Mouse (Mus musculus) forebrain, embryonic 15.5 days (tissue): ENCODE measurements at regions not wholly inside any gene's neighbourhood (a gene's known extent, or its start where the extent isn't known, plus 50 kb on each side); places are given as distances from the start of the nearest gene placed in this dataset.

Experiments
- ATAC-seq: fragments of 200-750 bp; cut with Nextera tagmentation; replicated peaks from 2 replicates; pipeline ENCODE4 v1.8.0; 2017; ENCODE audit warnings: mild to moderate bottlenecking, moderate TSS enrichment, moderate library complexity
- H3K27ac ChIP-seq: fragments of 300-500 bp; sonication (generic); replicated peaks from 2 replicates; pipeline ENCODE4 v1.5.1; 2015; ENCODE audit warnings: mild to moderate bottlenecking, inconsistent platforms
- H3K27me3 ChIP-seq: fragments of 300-500 bp; sonication (generic); 2 replicates; pipeline ENCODE4 v1.6.1; 2015; ENCODE audit warnings: inconsistent platforms
- H3K36me3 ChIP-seq: fragments of 300-500 bp; sonication (generic); 2 replicates; pipeline ENCODE4 v1.6.1; 2015; ENCODE audit warnings: mild to moderate bottlenecking, inconsistent platforms
- H3K4me1 ChIP-seq: fragments of 300-500 bp; sonication (generic); 2 replicates; pipeline ENCODE4 v1.6.1; 2015; ENCODE audit warnings: inconsistent platforms
- H3K4me2 ChIP-seq: fragments of 300-500 bp; sonication (generic); replicated peaks from 2 replicates; pipeline ENCODE4 v1.6.1; 2015; ENCODE audit warnings: mild to moderate bottlenecking, inconsistent platforms
- H3K4me3 ChIP-seq: fragments of 300-500 bp; sonication (generic); 2 replicates; pipeline ENCODE4 v1.5.1; 2015; ENCODE audit warnings: mild to moderate bottlenecking, inconsistent platforms
- H3K9ac ChIP-seq: fragments of 300-500 bp; sonication (generic); replicated peaks from 2 replicates; pipeline ENCODE4 v1.6.1; 2015; ENCODE audit warnings: mild to moderate bottlenecking, inconsistent platforms
- H3K9me3 ChIP-seq: fragments of 300-500 bp; sonication (generic); 2 replicates; pipeline ENCODE4 v1.6.1; 2016; ENCODE audit warnings: inconsistent platforms
- WGBS: fragments of 180-500 bp; shearing (Covaris S2); methylation state at CpG from one replicate; pipeline ENCODE4 v1.1.7; 2015; ENCODE audit warnings: mixed read lengths; 5-methylcytosine and 5-hydroxymethylcytosine counted together

DNA sequence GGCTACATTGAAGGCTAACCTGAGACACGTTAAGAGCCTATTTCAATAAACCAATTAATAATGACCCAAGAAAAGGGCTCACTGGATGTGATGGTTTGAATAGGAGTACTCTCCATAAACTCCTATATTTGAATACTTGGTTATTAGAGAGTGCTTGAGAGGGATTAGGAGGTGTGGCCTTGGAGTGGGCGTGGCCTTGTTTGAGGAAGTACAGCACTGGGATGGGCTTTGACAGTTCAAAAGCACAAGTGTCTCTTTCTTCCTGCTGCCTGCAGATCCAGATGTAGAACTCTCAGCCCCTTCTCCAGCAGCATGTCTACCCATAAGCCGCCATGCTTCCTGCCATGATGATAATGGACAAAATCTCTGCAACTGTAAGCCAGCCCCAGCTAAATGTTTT lies 89.7 kb upstream of the Wnt4 start:
- Histone ChIP-seq H3K4me3 (no peak overlapping the region), H3K36me3 (no peaks in the 10 kb centered on the region), H3K4me2 (no peak overlapping the region), H3K27ac (no peak overlapping the region), H3K27me3 (no peaks in the 10 kb centered on the region), H3K4me1 (no peaks in the 10 kb centered on the region), H3K9ac (no peak overlapping the region), H3K9me3 (no peaks in the 10 kb centered on the region)
- ATAC-seq, result no peak
- WGBS, result 70% methylated on average over 3 of the region's 3 CpGs

DNA sequence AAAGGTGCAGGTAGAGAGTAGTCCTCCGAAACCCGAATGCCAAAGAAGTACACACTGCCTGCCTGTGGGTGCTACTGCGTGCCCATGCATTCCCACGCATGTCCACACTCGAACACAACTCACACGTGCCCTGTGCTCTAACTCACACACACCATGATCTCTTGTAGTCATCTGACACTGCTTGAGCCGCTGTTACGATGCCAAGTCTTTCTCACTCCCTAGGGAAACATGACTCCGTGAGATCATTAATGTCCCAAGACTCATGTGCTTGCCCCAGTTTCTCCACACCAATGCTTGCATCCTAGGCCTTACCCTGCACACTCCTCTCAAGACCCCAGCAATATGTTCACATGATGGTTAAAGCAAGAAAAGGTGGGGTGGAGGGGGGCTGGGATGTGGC lies 90.2 kb upstream of the Wnt4 start:
- Histone ChIP-seq H3K36me3 (no peaks in the 10 kb centered on the region), H3K9ac (no peak overlapping the region), H3K4me1 (no peaks in the 10 kb centered on the region), H3K27me3 (no peaks in the 10 kb centered on the region), H3K9me3 (no peaks in the 10 kb centered on the region), H3K27ac (no peak overlapping the region), H3K4me2 (no peak overlapping the region), H3K4me3 (no peak overlapping the region)
- ATAC-seq, result no peak
- WGBS, result 90% methylated on average over 9 of the region's 9 CpGs

DNA sequence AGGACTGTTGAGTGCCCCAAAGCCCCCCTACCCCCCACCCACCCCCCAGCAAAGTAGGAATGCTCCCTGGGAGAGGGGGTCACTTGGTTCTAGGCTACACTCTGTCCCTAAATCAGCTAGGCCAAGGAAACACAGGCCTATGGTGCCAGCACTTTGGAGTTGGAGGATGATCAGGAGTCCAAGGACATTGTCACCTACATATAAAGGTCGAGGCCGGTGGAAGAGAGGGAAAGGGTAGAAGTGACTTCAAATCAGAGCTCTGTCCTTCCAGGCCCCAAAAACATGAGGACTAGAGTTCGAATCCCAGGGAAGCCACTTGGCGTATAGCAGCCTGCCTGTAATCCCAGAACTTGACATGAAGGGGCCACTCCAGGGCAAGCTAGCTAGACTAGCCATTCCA lies 92.3 kb upstream of the Wnt4 start:
- WGBS, result 81% methylated on average over 4 of the region's 4 CpGs
- ATAC-seq, result no peak

DNA sequence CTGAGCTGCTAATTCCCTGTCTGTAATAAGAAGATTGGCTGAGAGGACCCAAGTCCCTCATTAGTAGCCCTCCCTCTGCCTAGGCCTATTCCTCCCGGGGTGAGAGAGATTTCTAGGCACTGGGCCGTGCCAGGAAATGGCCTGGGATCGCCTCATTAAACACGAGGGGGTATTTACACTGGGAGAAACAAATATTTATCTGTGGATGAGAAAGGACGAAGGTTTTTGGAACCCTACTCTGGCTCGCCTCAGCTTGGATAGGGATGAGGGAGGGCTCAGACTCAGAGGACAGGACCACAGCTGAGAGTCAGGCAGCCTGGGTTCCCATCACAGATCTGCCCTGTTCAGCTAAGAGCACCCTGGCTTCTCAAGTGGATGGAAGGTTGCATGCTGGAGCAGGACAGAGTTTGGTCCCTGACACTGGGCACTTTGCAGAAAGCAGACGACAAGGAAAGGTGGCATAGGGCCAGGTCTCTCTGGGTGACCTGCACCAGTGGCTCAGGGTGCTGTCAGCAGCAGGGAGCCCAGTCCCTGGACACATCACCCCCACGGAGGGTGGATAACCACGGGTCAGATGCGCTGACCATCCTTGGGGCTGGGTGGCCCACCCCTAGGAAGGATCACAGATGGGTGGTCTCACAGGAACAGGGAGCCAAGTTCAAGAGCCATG lies 94.0 kb upstream of the Wnt4 start:
- no peak overlapping the region for H3K4me3 ChIP-seq
- 59% methylated on average over 10 of the region's 10 CpGs for WGBS
- no peak for ATAC-seq
- H3K27me3 ChIP-seq, result no peaks in the 10 kb centered on the region
- H3K27ac ChIP-seq, result no peak overlapping the region
- no peak overlapping the region for H3K4me2 ChIP-seq
- no peak overlapping the region for H3K9ac ChIP-seq
- no peaks in the 10 kb centered on the region for H3K36me3 ChIP-seq
- no peaks in the 10 kb centered on the region for H3K4me1 ChIP-seq
- no peaks in the 10 kb centered on the region for H3K9me3 ChIP-seq

More for the DNA sequence above, 92.3 kb upstream of the Wnt4 start:
- no peaks in the 10 kb centered on the region for H3K9me3 ChIP-seq
- no peak overlapping the region for H3K9ac ChIP-seq
- no peak overlapping the region for H3K27ac ChIP-seq
- no peaks in the 10 kb centered on the region for H3K36me3 ChIP-seq
- no peak overlapping the region for H3K4me2 ChIP-seq
- H3K27me3 ChIP-seq, result no peaks in the 10 kb centered on the region
- no peak overlapping the region for H3K4me3 ChIP-seq
- no peaks in the 10 kb centered on the region for H3K4me1 ChIP-seq

DNA sequence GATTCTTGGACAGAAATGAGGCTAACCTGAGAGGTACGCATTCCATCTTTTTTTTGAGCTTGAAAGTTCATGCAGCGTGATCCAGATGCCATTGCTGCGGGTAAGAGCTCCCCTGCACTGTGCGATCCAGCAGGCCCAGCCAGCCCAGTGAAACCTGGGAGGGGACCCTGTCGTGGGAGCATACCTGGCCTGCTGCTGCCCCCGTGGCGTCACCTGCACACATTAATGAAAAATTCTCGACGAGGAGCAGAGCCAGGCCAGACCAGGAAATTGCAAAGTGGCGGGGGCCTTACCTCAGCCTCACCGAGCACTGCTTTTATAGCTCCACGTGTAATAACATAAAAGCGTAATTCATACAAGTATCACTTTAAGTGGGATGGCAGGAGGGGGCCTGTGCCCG lies 94.7 kb upstream of the Wnt4 start:
- H3K4me3 ChIP-seq, result no peak overlapping the region
- no peaks in the 10 kb centered on the region for H3K9me3 ChIP-seq
- H3K4me1 ChIP-seq, result no peaks in the 10 kb centered on the region
- 85% methylated on average over 14 of the region's 14 CpGs for WGBS
- no peak overlapping the region for H3K27ac ChIP-seq
- no peaks in the 10 kb centered on the region for H3K27me3 ChIP-seq
- H3K4me2 ChIP-seq, result no peak overlapping the region
- no peak for ATAC-seq
- no peak overlapping the region for H3K9ac ChIP-seq
- H3K36me3 ChIP-seq, result no peaks in the 10 kb centered on the region

DNA sequence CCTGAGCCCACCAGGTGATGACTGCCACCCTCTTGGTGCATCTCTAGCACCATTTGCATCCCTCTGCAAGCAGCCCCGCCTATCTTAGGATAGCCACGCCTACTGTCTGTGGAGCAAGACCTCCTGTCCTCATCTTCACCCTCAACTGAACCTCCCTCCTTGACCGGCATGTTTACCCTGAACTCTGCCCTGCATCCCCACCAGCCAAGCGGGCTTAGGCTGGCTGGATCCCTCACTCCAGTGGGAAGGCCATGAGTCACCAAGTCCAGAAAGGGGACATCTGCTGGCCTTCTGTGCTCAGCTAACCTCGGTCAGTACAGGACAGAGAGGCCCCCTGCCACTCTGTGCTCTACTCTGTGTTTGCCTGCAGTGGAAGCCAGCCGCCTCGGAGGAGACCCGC lies 96.0 kb upstream of the Wnt4 start:
- WGBS, result 71% methylated on average over 8 of the region's 8 CpGs
- Histone ChIP-seq H3K27me3 (no peaks in the 10 kb centered on the region), H3K36me3 (no peaks in the 10 kb centered on the region), H3K4me3 (no peak overlapping the region), H3K27ac (no peak overlapping the region), H3K4me2 (no peak overlapping the region), H3K9ac (no peak overlapping the region), H3K9me3 (no peaks in the 10 kb centered on the region), H3K4me1 (no peaks in the 10 kb centered on the region)
- no peak for ATAC-seq

DNA sequence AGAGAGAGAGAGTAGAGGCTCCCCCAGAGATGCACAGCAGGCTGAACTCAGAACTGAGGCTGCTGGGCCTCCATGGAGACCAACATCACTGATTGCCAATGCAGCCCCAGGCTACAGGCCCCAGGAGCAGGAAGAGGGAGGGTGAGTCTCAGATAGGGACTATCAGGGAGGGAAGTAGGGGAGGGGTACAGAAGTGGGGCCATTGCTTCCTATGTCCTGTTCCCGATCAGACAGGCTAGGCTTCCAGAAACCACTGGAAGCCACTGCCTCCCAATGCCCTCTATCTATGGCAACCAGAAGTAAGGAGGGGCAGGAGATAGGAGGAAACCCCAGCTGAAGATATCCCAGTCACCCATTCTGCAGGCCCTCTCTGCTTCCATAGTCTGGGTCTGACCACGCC lies 97.2 kb upstream of the Wnt4 start:
- no peaks in the 10 kb centered on the region for H3K4me1 ChIP-seq
- no peaks in the 10 kb centered on the region for H3K27me3 ChIP-seq
- no peak overlapping the region for H3K4me2 ChIP-seq
- H3K36me3 ChIP-seq, result no peaks in the 10 kb centered on the region
- no peak for ATAC-seq
- 82% methylated on average over 2 of the region's 2 CpGs for WGBS
- H3K9ac ChIP-seq, result no peak overlapping the region
- no peaks in the 10 kb centered on the region for H3K9me3 ChIP-seq
- no peak overlapping the region for H3K27ac ChIP-seq
- H3K4me3 ChIP-seq, result no peak overlapping the region

DNA sequence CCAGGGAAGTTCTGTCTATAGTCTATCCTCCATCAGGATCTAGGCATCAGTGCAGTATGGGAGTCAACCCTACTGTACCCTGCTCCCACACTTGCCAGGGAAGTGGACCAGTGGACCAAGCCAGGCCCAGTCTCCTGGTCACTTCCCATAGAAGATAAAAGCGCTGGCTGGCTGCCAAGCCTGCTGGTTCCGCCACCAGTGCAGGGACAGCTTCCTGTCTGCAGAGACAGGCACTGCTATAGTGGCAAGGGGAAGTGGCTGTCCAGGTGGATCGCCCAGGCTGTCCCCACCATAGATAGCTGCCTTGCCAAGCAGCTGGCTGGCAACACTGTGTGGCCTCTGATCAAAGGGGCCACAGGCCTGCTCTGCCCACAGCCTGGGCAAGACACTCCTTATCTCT lies 98.5 kb upstream of the Wnt4 start:
- no peaks in the 10 kb centered on the region for H3K9me3 ChIP-seq
- H3K27ac ChIP-seq, result no peak overlapping the region
- H3K4me1 ChIP-seq, result no peaks in the 10 kb centered on the region
- no peak overlapping the region for H3K4me2 ChIP-seq
- no peak overlapping the region for H3K9ac ChIP-seq
- 60% methylated on average over 3 of the region's 3 CpGs for WGBS
- no peaks in the 10 kb centered on the region for H3K36me3 ChIP-seq
- H3K27me3 ChIP-seq, result no peaks in the 10 kb centered on the region
- ATAC-seq, result no peak
- H3K4me3 ChIP-seq, result no peak overlapping the region

DNA sequence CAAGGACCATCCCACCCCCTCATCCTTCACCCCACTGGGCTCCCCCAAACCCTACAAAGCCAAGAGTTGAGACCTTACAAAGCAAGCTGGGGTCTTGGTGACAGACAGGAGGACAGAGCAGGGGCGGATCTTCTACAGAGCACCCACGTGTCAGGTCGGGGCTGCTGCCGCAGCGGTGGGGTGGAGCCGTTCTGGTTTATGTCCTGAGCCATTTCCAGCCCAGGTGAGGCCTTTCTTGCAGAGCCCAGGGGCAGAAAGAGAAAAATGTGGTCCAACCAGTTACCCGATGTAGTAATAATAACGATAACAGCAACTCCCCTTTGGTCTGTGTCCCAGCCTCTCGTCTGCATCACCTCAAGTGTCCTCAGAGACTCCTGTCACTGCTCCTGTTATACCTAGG lies 112.4 kb upstream of the Wnt4 start:
- Histone ChIP-seq H3K4me3 (peak overlapping the region; percentile 24; the same call in 1 of the 2 replicates), H3K36me3 (no peaks in the 10 kb centered on the region), H3K9ac (no peak overlapping the region), H3K9me3 (no peaks in the 10 kb centered on the region), H3K27ac (no peak overlapping the region), H3K4me1 (peaks cover 10% of the 10 kb centered on the region), H3K4me2 (peak overlapping the region; percentile 27), H3K27me3 (peaks cover 8% of the 10 kb centered on the region)
- ATAC-seq, result peak; percentile 26; the same call in 1 of the 2 replicates
- WGBS, result 56% methylated on average over 9 of the region's 9 CpGs

DNA sequence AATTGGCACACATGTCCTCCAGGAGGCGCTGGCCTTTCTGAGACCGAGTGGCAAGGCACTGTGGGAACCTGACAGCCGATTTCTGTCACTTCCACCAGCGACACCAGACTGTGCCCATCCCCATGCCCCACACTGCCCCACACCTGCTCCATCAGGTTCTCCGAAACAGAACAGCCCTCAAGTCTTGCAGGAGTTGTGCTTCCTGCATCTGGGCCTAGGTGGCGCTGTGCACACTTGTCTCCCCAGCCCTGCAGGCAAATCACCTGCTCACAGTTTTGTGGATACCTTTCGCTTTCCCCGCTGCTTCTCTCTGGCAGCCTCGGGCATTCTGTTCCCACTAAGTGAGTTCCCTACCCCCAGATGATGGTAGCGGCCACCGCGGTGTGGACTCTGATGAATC lies 112.9 kb upstream of the Wnt4 start:
- H3K27me3 ChIP-seq, result peaks cover 8% of the 10 kb centered on the region
- H3K36me3 ChIP-seq, result no peaks in the 10 kb centered on the region
- H3K4me1 ChIP-seq, result peaks cover 10% of the 10 kb centered on the region
- H3K4me2 ChIP-seq, result peak overlapping the region; percentile 27
- no peak overlapping the region for H3K9ac ChIP-seq
- H3K9me3 ChIP-seq, result no peaks in the 10 kb centered on the region
- no peak overlapping the region for H3K27ac ChIP-seq
- H3K4me3 ChIP-seq, result peak overlapping the region; percentile 24
- WGBS, result 3% methylated on average over 12 of the region's 12 CpGs
- peak; percentile 67; the same call in 1 of the 2 replicates for ATAC-seq

DNA sequence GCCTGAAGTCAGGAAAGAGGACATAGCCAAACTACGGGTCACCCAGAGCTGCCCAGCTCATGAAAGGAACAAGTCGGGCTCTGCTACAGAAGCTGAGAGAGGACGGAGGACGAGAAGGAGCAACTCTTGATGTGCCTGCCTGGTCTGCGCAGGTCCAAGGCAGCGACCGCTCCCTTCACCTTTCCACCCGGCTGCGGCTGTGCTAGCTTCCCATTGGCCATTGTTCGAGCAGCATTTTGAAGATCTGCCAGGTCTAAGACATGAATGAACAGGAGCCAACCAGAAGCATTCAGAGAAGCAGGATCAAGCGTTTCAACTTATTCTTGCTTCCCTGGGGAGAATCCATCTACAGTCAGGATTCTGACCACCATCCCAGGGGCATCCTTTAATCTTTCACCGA lies 113.3 kb upstream of the Wnt4 start:
- no peaks in the 10 kb centered on the region for H3K9me3 ChIP-seq
- peaks cover 10% of the 10 kb centered on the region for H3K4me1 ChIP-seq
- H3K27ac ChIP-seq, result no peak overlapping the region
- H3K4me3 ChIP-seq, result no peak overlapping the region
- no peak for ATAC-seq
- no peaks in the 10 kb centered on the region for H3K36me3 ChIP-seq
- no peak overlapping the region for H3K4me2 ChIP-seq
- WGBS, result 56% methylated on average over 12 of the region's 12 CpGs
- H3K9ac ChIP-seq, result no peak overlapping the region
- peaks cover 8% of the 10 kb centered on the region for H3K27me3 ChIP-seq

DNA sequence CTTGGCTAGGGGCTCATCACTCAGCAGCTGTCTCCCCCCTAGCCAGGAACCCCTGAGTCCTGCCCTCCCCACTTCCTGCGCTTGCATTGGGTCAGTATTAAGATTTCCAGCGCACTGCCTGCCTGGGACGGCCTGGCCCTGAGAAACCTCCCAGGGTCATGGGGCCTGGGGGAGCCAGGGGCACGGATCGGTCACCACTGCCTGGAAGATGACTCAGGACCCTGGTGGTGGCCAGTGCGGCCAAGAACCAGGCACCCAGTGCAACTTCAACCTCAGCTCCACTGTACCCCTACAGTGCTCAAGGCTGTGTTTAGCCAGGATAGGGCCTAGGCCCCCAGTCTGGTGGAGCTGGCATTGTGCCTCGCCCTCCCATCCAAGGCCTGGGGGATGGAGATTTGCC lies 111.9 kb upstream of the Zbtb40 start:
- H3K36me3 ChIP-seq, result no peaks in the 10 kb centered on the region
- H3K4me3 ChIP-seq, result no peak overlapping the region
- 87% methylated on average over 7 of the region's 7 CpGs for WGBS
- no peak overlapping the region for H3K4me2 ChIP-seq
- peaks cover 8% of the 10 kb centered on the region for H3K27me3 ChIP-seq
- no peaks in the 10 kb centered on the region for H3K9me3 ChIP-seq
- no peak overlapping the region for H3K27ac ChIP-seq
- no peak overlapping the region for H3K9ac ChIP-seq
- peaks cover 10% of the 10 kb centered on the region for H3K4me1 ChIP-seq
- ATAC-seq, result no peak

DNA sequence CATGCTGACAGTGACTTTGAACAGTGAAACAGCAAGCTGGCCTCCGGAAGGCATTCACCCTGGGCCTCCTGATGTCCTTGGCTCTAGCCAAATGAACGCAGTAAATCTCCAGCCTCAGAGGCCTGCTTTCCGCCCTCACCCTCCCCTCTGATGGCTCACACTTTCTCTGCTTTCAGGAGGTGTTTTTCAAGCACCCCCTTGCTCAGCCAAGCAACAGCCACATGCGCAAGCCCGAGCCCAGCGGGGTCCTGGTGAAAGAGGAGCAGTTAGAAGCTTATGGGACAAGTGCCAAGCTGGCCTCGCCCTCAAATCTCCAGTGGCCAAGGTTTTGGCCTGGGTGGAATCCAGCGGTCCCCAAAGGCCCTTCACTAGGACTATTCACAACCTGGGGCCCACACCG lies 109.6 kb upstream of the Zbtb40 start:
- Histone ChIP-seq H3K4me3 (no peak overlapping the region), H3K36me3 (no peaks in the 10 kb centered on the region), H3K27me3 (no peaks in the 10 kb centered on the region), H3K9me3 (no peaks in the 10 kb centered on the region), H3K27ac (no peak overlapping the region), H3K9ac (no peak overlapping the region), H3K4me2 (no peak overlapping the region), H3K4me1 (no peaks in the 10 kb centered on the region; the same call in 1 of the 2 replicates)
- 52% methylated on average over 9 of the region's 9 CpGs for WGBS
- ATAC-seq, result no peak
